Mouse (Mus musculus) olfactory bulb, adult 2 months (tissue): ENCODE measurements around the gene Ccr4.

Experiments used
- CTCF ChIP-seq: fragments of 200-500 bp; IDR thresholded peaks from 2 replicates; pipeline ENCODE4 v1.5.1; 2012; ENCODE audit warnings: low read depth, mild to moderate bottlenecking, low read length, moderate library complexity; ENCODE audit not compliant: insufficient read depth
- POLR2A ChIP-seq: fragments of 200-500 bp; IDR thresholded peaks from 2 replicates; pipeline ENCODE4 v1.6.1; 2012; ENCODE audit warnings: mild to moderate bottlenecking, low read depth, low read length, moderate library complexity; ENCODE audit not compliant: insufficient read depth

GRCm38 (mm10) chr9:114468217-114468616 is 36.5 kb downstream of the Ccr4 start:
- TF ChIP-seq POLR2A = no peak
- no peak for TF ChIP-seq CTCF
